ENCODE assay signal across 10 mouse cellular contexts in the genomic region with DNA sequence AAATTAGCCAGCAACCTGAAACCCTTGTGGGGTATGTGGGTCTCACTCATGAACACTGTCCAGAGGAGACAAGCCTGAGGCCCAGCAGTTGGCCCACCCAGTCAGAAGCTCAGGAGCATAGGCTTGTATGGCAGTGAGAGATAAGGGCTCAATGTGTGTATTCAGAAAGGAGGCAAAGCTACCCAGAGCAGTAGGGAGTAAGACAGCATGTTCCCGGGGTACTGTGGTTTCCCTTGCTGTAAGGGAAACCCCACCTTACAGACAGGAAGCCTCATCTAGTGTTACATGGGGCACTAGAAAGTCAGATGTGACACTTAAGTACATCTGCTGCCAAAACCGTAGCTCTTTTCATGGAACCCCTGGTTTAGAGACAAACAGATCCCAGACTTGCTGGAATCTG.
A peak's percentile ranks its signal among the peaks of the same experiment; 100 is the strongest.
DNase-seq lines count a peak whose midpoint lies in the region; ATAC-seq lines count a peak whose summit lies in the region.
"Had no signal": no experiment of that assay in that cellular context is flagged by ENCODE, and none has a peak within 500 bp of the region (broad histone marks: within the 10 kb centered on the region; RNA-seq: fewer than 3 reads in every experiment).

No protein-coding gene starts in this region.

- H3K9me3 ChIP-seq in heart, embryonic 12.5 days (replicated peaks) = no peaks in the 10 kb centered on the region
- H3K9me3 ChIP-seq in liver, embryonic 13.5 days (replicated peaks) = no peaks in the 10 kb centered on the region

- H3K27me3 ChIP-seq in heart, embryonic 12.5 days (replicated peaks) = no peaks in the 10 kb centered on the region
- H3K27me3 ChIP-seq in liver, embryonic 13.5 days = no peaks in the 10 kb centered on the region
- H3K27me3 ChIP-seq: CH12.LX had no signal

- H3K27ac ChIP-seq in heart, embryonic 12.5 days (ENCODE audit: poor library complexity, severe bottlenecking) = no peak overlapping the region
- peak overlapping the region; percentile 95 for H3K27ac ChIP-seq in liver, embryonic 13.5 days

- peak; percentile 74 for ATAC-seq in heart, embryonic 12.5 days (ENCODE audit: insufficient number of reproducible peaks, low FRiP score)
- peak; percentile 96 for ATAC-seq in liver, embryonic 13.5 days (ENCODE audit: low read depth)

- peaks cover 62% of the 10 kb centered on the region for H3K4me1 ChIP-seq in heart, embryonic 12.5 days (replicated peaks)
- H3K4me1 ChIP-seq in liver, embryonic 13.5 days (replicated peaks) = peaks cover 91% of the 10 kb centered on the region

- H3K36me3 ChIP-seq in heart, embryonic 12.5 days = no peaks in the 10 kb centered on the region
- H3K36me3 ChIP-seq in liver, embryonic 13.5 days = no peaks in the 10 kb centered on the region

- DNase-seq in heart, adult 18-20 months = no peak
- DNase-seq in c-Kit-positive CD71-positive TER-119-positive erythroid progenitor cells, embryonic 14.5 days (ENCODE audit: low spot score) = peak; percentile 74
- peak; percentile 71 for DNase-seq in liver, embryonic 13.5 days
- peak; percentile 38 to 71 for DNase-seq in thymus, adult 18-20 months
- DNase-seq in layer of hippocampus, postnatal 14 days (ENCODE audit: low spot score in 2 of 2) = no peak
- DNase-seq in urinary bladder, adult 2 months (ENCODE audit: low spot score) = no peak
- no peak for DNase-seq in layer of hippocampus, adult 18-20 months (ENCODE audit: low spot score in 2 of 2)
- DNase-seq: cerebellum, adult 11-12 months had no signal

- no peak overlapping the region for H3K4me2 ChIP-seq in heart, embryonic 12.5 days
- peak overlapping the region; percentile 63 for H3K4me2 ChIP-seq in liver, embryonic 13.5 days

- no peak overlapping the region for H3K4me3 ChIP-seq in heart, embryonic 12.5 days
- 0 out of 2 replicates have a peak overlapping the region, but pooled peaks have one; percentile 20 for H3K4me3 ChIP-seq in liver, embryonic 13.5 days (replicated peaks)

- no peak overlapping the region for H3K9ac ChIP-seq in heart, embryonic 12.5 days
- H3K9ac ChIP-seq in liver, embryonic 13.5 days = peak overlapping the region; percentile 64

- 31% methylated on average over 2 of the region's 2 CpGs for WGBS in heart, embryonic 12.5 days
- WGBS in liver, embryonic 13.5 days (ENCODE audit: insufficient replicate concordance) = 12% methylated on average over 2 of the region's 2 CpGs

Comparison
In these comparisons a context has a peak if more than half of its experiments do, and no peak if none do; other contexts are left out.
1. DNase-seq: peak in c-Kit-positive CD71-positive TER-119-positive erythroid progenitor cells, embryonic 14.5 days (single experiment), liver, embryonic 13.5 days (single experiment) and thymus, adult 18-20 months (2 of 2); none in heart, adult 18-20 months (0 of 2), layer of hippocampus, postnatal 14 days (0 of 2), urinary bladder, adult 2 months (single experiment) and layer of hippocampus, adult 18-20 months (0 of 2).